Mouse (Mus musculus) intestine, postnatal 0 days (tissue): ENCODE measurements around the gene 9130213A22Rik. TPM values are rescaled to one million over a fixed set of nuclear protein-coding genes. Genes with fewer than 3 reads are reported as not detected.

Experiments used
- ATAC-seq: fragments of 200-750 bp; cut with Nextera tagmentation; 2 replicates; pipeline ENCODE4 v1.8.0; 2017; ENCODE audit warnings: mild to moderate bottlenecking, moderate TSS enrichment, moderate library complexity
- H3K27ac ChIP-seq: fragments of 300-500 bp; sonication (generic); 2 replicates; pipeline ENCODE4 v1.5.1; 2014; ENCODE audit warnings: mild to moderate bottlenecking, low read depth, low read length, moderate library complexity
- H3K27me3 ChIP-seq: fragments of 300-500 bp; sonication (generic); replicated peaks from 2 replicates; pipeline ENCODE4 v1.6.1; 2014; ENCODE audit warnings: low read length, mixed read lengths; ENCODE audit not compliant: control insufficient read depth, insufficient read depth
- H3K36me3 ChIP-seq: fragments of 300-500 bp; sonication (generic); 2 replicates; pipeline ENCODE4 v1.6.1; 2014; ENCODE audit warnings: mild to moderate bottlenecking, moderate library complexity; ENCODE audit not compliant: control insufficient read depth, insufficient read depth
- H3K4me1 ChIP-seq: fragments of 300-500 bp; sonication (generic); replicated peaks from 2 replicates; pipeline ENCODE4 v1.6.1; 2014; ENCODE audit warnings: antibody characterized with exemption, low read length, mixed read lengths; ENCODE audit not compliant: control insufficient read depth, insufficient read depth
- H3K4me2 ChIP-seq: fragments of 300-500 bp; sonication (generic); replicated peaks from 2 replicates; pipeline ENCODE4 v1.6.1; 2014; ENCODE audit warnings: low read depth, mild to moderate bottlenecking, moderate library complexity
- H3K4me3 ChIP-seq: fragments of 300-500 bp; sonication (generic); 2 replicates; pipeline ENCODE4 v1.5.1; 2014; ENCODE audit warnings: low read depth, low read length
- H3K9ac ChIP-seq: fragments of 300-500 bp; sonication (generic); 2 replicates; pipeline ENCODE4 v1.6.1; 2014; ENCODE audit warnings: mild to moderate bottlenecking, low read depth, low read length
- H3K9me3 ChIP-seq: fragments of 300-500 bp; sonication (generic); 2 replicates; pipeline ENCODE4 v1.6.1; 2016; ENCODE audit warnings: mixed run types; ENCODE audit not compliant: control insufficient read depth
- CTCF ChIP-seq: sonication (generic); IDR thresholded peaks from 2 replicates; pipeline ENCODE4 v1.5.1; 2016; ENCODE audit warnings: low read depth, mild to moderate bottlenecking, control low read depth, antibody characterized with exemption, moderate library complexity
- WGBS: fragments of 180-500 bp; shearing (Covaris S2); extraction: QIAGEN DNeasy Blood & Tissue Kit; methylation state at CpG from one replicate; pipeline ENCODE4 v1.1.7; 2014; 5-methylcytosine and 5-hydroxymethylcytosine counted together
- polyA plus RNA-seq: library from polyadenylated mRNA; unstranded; fragments of >200 nt; fragmentation: Nextera tagmentation; extraction: Ambion mirVana; gene quantifications from 2 replicates; pipeline ENCODE4 v1.2.1, GENCODE M21; 2015

9130213A22Rik gene
- polyA plus RNA-seq, 1 experiment from 2014 or later, result 0.12 TPM

GRCm38 (mm10) chr11:69072234-69072633 is 50.2 kb downstream of the 9130213A22Rik start:
- Histone ChIP-seq H3K4me3 (no peak overlapping the region), H3K4me1 (peaks cover 6% of the 10 kb centered on the region; the same call in 1 of the 2 replicates), H3K4me2 (peak overlapping the region; percentile 62), H3K27ac (peak overlapping the region; percentile 1; the same call in 1 of the 2 replicates), H3K27me3 (no peaks in the 10 kb centered on the region), H3K9ac (peak overlapping the region; percentile 52; the same call in 1 of the 2 replicates), H3K36me3 (no peaks in the 10 kb centered on the region), H3K9me3 (no peaks in the 10 kb centered on the region)
- no peak for TF ChIP-seq CTCF
- no peak for ATAC-seq
- WGBS, result 88% methylated on average over 11 of the region's 11 CpGs

DNA sequence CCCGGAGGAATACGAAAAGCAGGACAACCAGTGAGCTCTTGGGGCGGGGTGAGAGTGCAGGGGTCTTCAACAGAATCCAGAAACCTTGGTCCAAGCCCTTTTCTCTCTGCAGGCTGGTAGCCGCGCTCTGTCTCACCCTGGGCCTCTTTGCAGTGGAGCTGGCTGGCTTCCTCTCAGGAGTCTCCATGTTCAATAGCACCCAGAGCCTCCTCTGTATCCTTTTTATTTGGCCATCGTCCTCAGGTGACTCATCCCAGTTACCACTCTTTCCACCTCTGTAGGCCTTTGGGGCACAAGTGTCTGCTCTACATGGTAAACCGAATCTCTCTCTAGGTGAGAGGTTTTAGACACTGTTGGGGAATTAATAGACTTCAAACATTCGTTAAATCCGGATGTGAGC is 51.1 kb downstream of the 9130213A22Rik start:
- WGBS, result 24% methylated on average over 9 of the region's 9 CpGs
- TF ChIP-seq CTCF, result no peak
- ATAC-seq, result no peak

GRCm38 (mm10) chr11:69070590-69071222 is 51.7 kb downstream of the 9130213A22Rik start, which contains the start of gene Tmem107:
Gene Tmem107, plus strand, starts transcription at chr11:69070806.
- Histone ChIP-seq H3K4me1 (peaks cover 6% of the 10 kb centered on the region; the same call in 1 of the 2 replicates), H3K4me3 (peak within 1 kb of the TSS; percentile 49), H3K27ac (peak within 1 kb of the TSS; percentile 69), H3K36me3 (no peaks in the 10 kb centered on the region), H3K27me3 (no peaks in the 10 kb centered on the region), H3K9ac (peak within 1 kb of the TSS; percentile 57), H3K9me3 (no peaks in the 10 kb centered on the region), H3K4me2 (peak within 1 kb of the TSS; percentile 83)
- 0 out of 2 replicates have a peak, but pooled peaks have one; percentile 32 for TF ChIP-seq CTCF
- ATAC-seq, result peak; percentile 61
- under 1% methylated on average over 47 of the region's 47 CpGs for WGBS

More for the DNA sequence above, 51.1 kb downstream of the 9130213A22Rik start:
- Histone ChIP-seq H3K36me3 (no peaks in the 10 kb centered on the region), H3K9me3 (no peaks in the 10 kb centered on the region), H3K9ac (peak overlapping the region; percentile 57; the same call in 1 of the 2 replicates), H3K4me2 (peak overlapping the region; percentile 83), H3K4me3 (peak overlapping the region; percentile 49), H3K27ac (peak overlapping the region; percentile 69; the same call in 1 of the 2 replicates), H3K27me3 (no peaks in the 10 kb centered on the region), H3K4me1 (peaks cover 6% of the 10 kb centered on the region; the same call in 1 of the 2 replicates)

- no peaks in the 10 kb centered on the region for H3K27me3 ChIP-seq
- WGBS, result 2% methylated on average over 13 of the region's 13 CpGs
- peaks cover 6% of the 10 kb centered on the region; the same call in 1 of the 2 replicates for H3K4me1 ChIP-seq
- H3K27ac ChIP-seq, result peak overlapping the region; percentile 69
- H3K9ac ChIP-seq, result peak overlapping the region; percentile 57
- no peaks in the 10 kb centered on the region for H3K9me3 ChIP-seq
- TF ChIP-seq CTCF, result no peak
- no peak for ATAC-seq
- peak overlapping the region; percentile 49 for H3K4me3 ChIP-seq
- peak overlapping the region; percentile 83 for H3K4me2 ChIP-seq
- no peaks in the 10 kb centered on the region for H3K36me3 ChIP-seq
Measured at GRCm38 (mm10) chr11:69070093-69070492, 52.3 kb downstream of the 9130213A22Rik start.

Other genes starting within 250 kb of the 9130213A22Rik start
- gene Rnf222, start 234.0 kb downstream of the 9130213A22Rik start, polyA plus RNA-seq, result 0.04 and 0.13 TPM in 2 replicates
- gene Rpl26, start 221.0 kb downstream of the 9130213A22Rik start, polyA plus RNA-seq, result 623 and 626 TPM in 2 replicates
- gene Odf4, start 195.5 kb downstream of the 9130213A22Rik start, polyA plus RNA-seq, result not detected in 2 replicates
- gene Arhgef15, start 165.1 kb downstream of the 9130213A22Rik start, polyA plus RNA-seq, result 2.6 and 3.4 TPM in 2 replicates
- 1.9 and 2.3 TPM in 2 replicates for gene Slc25a35, start 154.5 kb downstream of the 9130213A22Rik start, polyA plus RNA-seq
- 13.6 and 16.5 TPM in 2 replicates for gene Rangrf, start 147.4 kb downstream of the 9130213A22Rik start, polyA plus RNA-seq
- gene Pfas, start 114.1 kb downstream of the 9130213A22Rik start, polyA plus RNA-seq, result 6.4 and 7.2 TPM in 2 replicates
- 9.4 and 10.7 TPM in 2 replicates for gene Ctc1, start 106.7 kb downstream of the 9130213A22Rik start, polyA plus RNA-seq
- gene Aurkb, start 76.9 kb downstream of the 9130213A22Rik start, polyA plus RNA-seq, result 24.3 and 26.2 TPM in 2 replicates
- 13.4 and 13.8 TPM in 2 replicates for gene Borcs6, start 62.9 kb downstream of the 9130213A22Rik start, polyA plus RNA-seq
- 14.5 TPM in 2 replicates for gene Tmem107, start 51.8 kb downstream of the 9130213A22Rik start, polyA plus RNA-seq
- 45.3 and 50.3 TPM in 2 replicates for gene Vamp2, start 34.1 kb downstream of the 9130213A22Rik start, polyA plus RNA-seq
- 7.2 and 11.3 TPM in 2 replicates for gene Per1, start 27.4 kb downstream of the 9130213A22Rik start, polyA plus RNA-seq
- 0.21 and 0.37 TPM in 2 replicates for gene Hes7, start 2.2 kb downstream of the 9130213A22Rik start, polyA plus RNA-seq
- gene Aloxe3, start 3.3 kb upstream of the 9130213A22Rik start, polyA plus RNA-seq, result 0.31 and 0.82 TPM in 2 replicates
- gene Alox12b, start 34.4 kb upstream of the 9130213A22Rik start, polyA plus RNA-seq, result 0.08 and 0.13 TPM in 2 replicates
- gene Alox8, start 75.3 kb upstream of the 9130213A22Rik start, polyA plus RNA-seq, result not detected in 2 replicates
- gene Gucy2e, start 114.4 kb upstream of the 9130213A22Rik start, polyA plus RNA-seq, result 0.03 TPM in 1 of 2 replicates, not detected in the other
- 7.4 and 7.9 TPM in 2 replicates for gene Cntrob, start 201.2 kb upstream of the 9130213A22Rik start, polyA plus RNA-seq
- gene Trappc1, start 201.4 kb upstream of the 9130213A22Rik start, polyA plus RNA-seq, result 173 and 182 TPM in 2 replicates
- 1.3 and 1.4 TPM in 2 replicates for gene Kcnab3, start 203.7 kb upstream of the 9130213A22Rik start, polyA plus RNA-seq
- gene Rnf227, start 217.9 kb upstream of the 9130213A22Rik start, polyA plus RNA-seq, result 7.8 and 7.9 TPM in 2 replicates
- gene Chd3, start 246.8 kb upstream of the 9130213A22Rik start, polyA plus RNA-seq, result 19.4 and 24.8 TPM in 2 replicates